ENCODE assay signal across 8 mouse cellular contexts in genomic region chr10:76531828-76532227, GRCm38 (mm10). TPM values are rescaled to one million over a fixed set of nuclear protein-coding genes. Genes with fewer than 3 reads are reported as not detected.
DNase-seq lines count a peak whose midpoint lies in the region; ATAC-seq and TF ChIP-seq lines count a peak whose summit lies in the region.

No protein-coding gene starts in this region.

- TF ChIP-seq POLR2A in MEL (IDR thresholded peaks at IDR 0.05; ENCODE audit: control insufficient read depth in 1 of 2, insufficient read depth in 1 of 2, low read depth in 1 of 2, low read length in 2 of 2, poor library complexity in 1 of 2): 0 out of 4 replicates have a peak, but pooled peaks of 1 of the 2 experiments have one; percentile 8

- 2% methylated on average over 14 of the region's 14 CpGs for WGBS in heart, embryonic 13.5 days
- WGBS in forebrain, postnatal 0 days: 1% methylated on average over 14 of the region's 14 CpGs
- WGBS in midbrain, embryonic 10.5 days: 2% methylated on average over 14 of the region's 14 CpGs

- intact Hi-C loops in heart, postnatal 25 days (cut with DNase I): no loop called here
- intact Hi-C loops in left cerebral cortex, postnatal 10 days (cut with DNase I): no loop called here

- peak overlapping the region; percentile 61 for H3K27ac ChIP-seq in heart, embryonic 13.5 days (replicated peaks)
- H3K27ac ChIP-seq in MEL (ENCODE audit: control insufficient read depth, low read depth, low read length): no peak overlapping the region
- peak overlapping the region; percentile 66 for H3K27ac ChIP-seq in forebrain, postnatal 0 days (ENCODE audit: low read depth, low read length)
- peak overlapping the region; percentile 88 for H3K27ac ChIP-seq in midbrain, embryonic 10.5 days (replicated peaks)

- peak overlapping the region; percentile 85 for H3K9ac ChIP-seq in heart, embryonic 13.5 days
- peak overlapping the region; percentile 51 for H3K9ac ChIP-seq in MEL (ENCODE audit: control insufficient read depth, low read depth, low read length, poor library complexity, severe bottlenecking)
- H3K9ac ChIP-seq in forebrain, postnatal 0 days: peak overlapping the region; percentile 69

- DNase-seq in heart, postnatal 25 days (ENCODE audit: low spot score): no peak
- DNase-seq in MEL (ENCODE audit: low read depth, low spot score): no peak
- DNase-seq in forebrain, postnatal 0 days: no peak
- no peak for DNase-seq in midbrain, embryonic 10.5 days (ENCODE audit: low spot score)
- DNase-seq in right cerebral cortex, postnatal 25 days: no peak
- DNase-seq in left cerebral cortex, postnatal 10 days (ENCODE audit: extremely low spot score in 1 of 2, low spot score in 2 of 2): no peak

- peaks cover 4% of the 10 kb centered on the region for H3K79me2 ChIP-seq in MEL (ENCODE audit: control insufficient read depth, insufficient read depth, low read length, poor library complexity)

- peaks cover 17% of the 10 kb centered on the region for H3K4me1 ChIP-seq in heart, embryonic 13.5 days
- H3K4me1 ChIP-seq in MEL (ENCODE audit: control insufficient read depth in 1 of 2, insufficient read depth in 2 of 2, low read length in 2 of 2): peaks cover 4 to 5% of the 10 kb centered on the region in 2 experiments
- no peaks in the 10 kb centered on the region for H3K4me1 ChIP-seq in forebrain, postnatal 0 days (ENCODE audit: insufficient read depth)
- H3K4me1 ChIP-seq in midbrain, embryonic 10.5 days: peaks cover 36% of the 10 kb centered on the region

- no peak for TF ChIP-seq CTCF in MEL (IDR thresholded peaks at IDR 0.05 in 2 of 3, conservative IDR thresholded peaks at IDR 0.05 in 1 of 3; ENCODE audit: control insufficient read depth in 1 of 3, insufficient read depth in 1 of 3, low read depth in 2 of 3, low read length in 3 of 3, poor library complexity in 1 of 3, severe bottlenecking in 1 of 3)
- TF ChIP-seq CTCF in forebrain, postnatal 0 days (IDR thresholded peaks at IDR 0.05; ENCODE audit: low read depth): no peak

- no peak for TF ChIP-seq RAD21 in MEL (IDR thresholded peaks at IDR 0.05; ENCODE audit: low read depth, low read length)

- no peak for TF ChIP-seq EP300 in MEL (IDR thresholded peaks at IDR 0.05; ENCODE audit: low read depth in 1 of 2, low read length in 2 of 2)

- H3K27me3 ChIP-seq in heart, embryonic 13.5 days (replicated peaks): no peaks in the 10 kb centered on the region
- no peaks in the 10 kb centered on the region for H3K27me3 ChIP-seq in MEL (ENCODE audit: control insufficient read depth in 1 of 2, insufficient read depth in 2 of 2, low read length in 2 of 2)
- no peaks in the 10 kb centered on the region for H3K27me3 ChIP-seq in forebrain, postnatal 0 days (ENCODE audit: insufficient read depth, low read length)
- no peaks in the 10 kb centered on the region for H3K27me3 ChIP-seq in midbrain, embryonic 10.5 days (ENCODE audit: low read depth, poor library complexity, severe bottlenecking)

- H3K36me3 ChIP-seq in heart, embryonic 13.5 days: peaks cover 35% of the 10 kb centered on the region
- H3K36me3 ChIP-seq in MEL (ENCODE audit: control insufficient read depth in 1 of 2, insufficient read depth in 2 of 2, low read length in 2 of 2): no peaks in the 10 kb centered on the region; a peak in 2 of 4 replicates
- H3K36me3 ChIP-seq in forebrain, postnatal 0 days (ENCODE audit: insufficient read depth): peaks cover 29% of the 10 kb centered on the region
- H3K36me3 ChIP-seq in midbrain, embryonic 10.5 days: peaks cover 41% of the 10 kb centered on the region

- H3K4me3 ChIP-seq in heart, embryonic 13.5 days: peak overlapping the region; percentile 79
- peak overlapping the region; percentile 71 to 90 for H3K4me3 ChIP-seq in MEL (ENCODE audit: control insufficient read depth in 1 of 2, insufficient read depth in 1 of 2, low read depth in 2 of 2, low read length in 2 of 2)
- H3K4me3 ChIP-seq in forebrain, postnatal 0 days (ENCODE audit: low read depth, low read length): peak overlapping the region; percentile 68
- peak overlapping the region; percentile 79 for H3K4me3 ChIP-seq in midbrain, embryonic 10.5 days

- no peak for ATAC-seq in heart, embryonic 13.5 days (ENCODE audit: extremely low read depth, insufficient number of reproducible peaks, low FRiP score, low TSS enrichment)
- peak; percentile 12 for ATAC-seq in forebrain, postnatal 0 days
- ATAC-seq in granulocyte monocyte progenitor cell, adult 5-6 weeks (replicated peaks; ENCODE audit: poor library complexity, severe bottlenecking): no peak

- peak overlapping the region; percentile 88 for H3K4me2 ChIP-seq in heart, embryonic 13.5 days
- H3K4me2 ChIP-seq in forebrain, postnatal 0 days (ENCODE audit: low read depth): peak overlapping the region; percentile 78

- H3K9me3 ChIP-seq in heart, embryonic 13.5 days: no peaks in the 10 kb centered on the region
- H3K9me3 ChIP-seq in MEL (replicated peaks; ENCODE audit: insufficient read depth, low read length): no peaks in the 10 kb centered on the region
- H3K9me3 ChIP-seq in forebrain, postnatal 0 days (ENCODE audit: low read length): no peaks in the 10 kb centered on the region
- no peaks in the 10 kb centered on the region for H3K9me3 ChIP-seq in midbrain, embryonic 10.5 days (replicated peaks)

TF ChIP-seq in MEL, 35 proteins besides CTCF, POLR2A, EP300 and RAD21:
- TF ChIP-seq SIN3A (IDR thresholded peaks at IDR 0.05; ENCODE audit: low read length): no peak
- TF ChIP-seq TCF12 (IDR thresholded peaks at IDR 0.05; ENCODE audit: low read depth, low read length): no peak
- TF ChIP-seq MAX (IDR thresholded peaks at IDR 0.05; ENCODE audit: low read length): no peak

RNA-seq across cellular contexts. Expression of gene Lss, which starts 0.4 kb away (rescaled TPM):
- polyA plus RNA-seq in heart, embryonic 13.5 days (2015; fragmentation: Nextera tagmentation; extraction: Ambion mirVana): 9.5 and 10.7 TPM in 2 replicates
- 1 to 10 TPM; 7.3 to 7.4 TPM for total RNA-seq in heart, postnatal 25 days (2021)
- 26.3 and 27.5 TPM in 2 replicates for total RNA-seq in MEL (2012; rRNA removed)
- 10 to 100 TPM; 27.5 to 28.3 TPM for polyA plus RNA-seq in MEL (2012; ENCODE audit: insufficient read depth in 1 of 2, insufficient read length in 2 of 2, low read depth in 1 of 2, low replicate concordance in 2 of 2, missing spikeins in 1 of 2)
- 66.3 and 67.1 TPM in 2 replicates for total RNA-seq in forebrain, postnatal 0 days (2014; rRNA removed)
- polyA plus RNA-seq in forebrain, postnatal 0 days (2015; fragmentation: Nextera tagmentation; extraction: Ambion mirVana): 31.5 and 38.6 TPM in 2 replicates
- polyA plus RNA-seq in midbrain, embryonic 10.5 days (2016; fragmentation: Nextera tagmentation; extraction: Ambion mirVana): 56.7 and 72.4 TPM in 2 replicates
- total RNA-seq in granulocyte monocyte progenitor cell, adult 5-6 weeks (2014; fragmentation: Nextera tagmentation): 1.8 and 13.6 TPM in 2 replicates
- 4.9 and 5.7 TPM in 2 replicates for total RNA-seq in granulocyte monocyte progenitor cell, adult 5-6 weeks (2017)
- total RNA-seq in left cerebral cortex, postnatal 10 days (2021): 10 to 100 TPM; 70.9 to 71.3 TPM

RNA-seq across cellular contexts. Expression of gene Spatc1l, which starts 30.2 kb away (rescaled TPM):
- polyA plus RNA-seq in heart, embryonic 13.5 days (2015; fragmentation: Nextera tagmentation; extraction: Ambion mirVana): not detected in 2 replicates
- not detected for total RNA-seq in heart, postnatal 25 days (2021)
- not detected in 2 replicates for total RNA-seq in MEL (2012; rRNA removed)
- not detected for polyA plus RNA-seq in MEL (2012; ENCODE audit: insufficient read depth in 1 of 2, insufficient read length in 2 of 2, low read depth in 1 of 2, low replicate concordance in 2 of 2, missing spikeins in 1 of 2)
- 0.38 TPM in 1 of 2 replicates, not detected in the other for total RNA-seq in forebrain, postnatal 0 days (2014; rRNA removed)
- not detected in 2 replicates for polyA plus RNA-seq in forebrain, postnatal 0 days (2015; fragmentation: Nextera tagmentation; extraction: Ambion mirVana)
- polyA plus RNA-seq in midbrain, embryonic 10.5 days (2016; fragmentation: Nextera tagmentation; extraction: Ambion mirVana): 0.12 TPM in 1 of 2 replicates, not detected in the other
- not detected in 2 replicates for total RNA-seq in granulocyte monocyte progenitor cell, adult 5-6 weeks (2014; fragmentation: Nextera tagmentation)
- total RNA-seq in granulocyte monocyte progenitor cell, adult 5-6 weeks (2017): not detected in 2 replicates
- not detected for total RNA-seq in left cerebral cortex, postnatal 10 days (2021)

RNA-seq across cellular contexts. Expression of gene Ftcd, which starts 43.6 kb away (rescaled TPM):
- polyA plus RNA-seq in heart, embryonic 13.5 days (2015; fragmentation: Nextera tagmentation; extraction: Ambion mirVana): 3.0 and 3.6 TPM in 2 replicates
- not detected for total RNA-seq in heart, postnatal 25 days (2021)
- not detected in 2 replicates for total RNA-seq in MEL (2012; rRNA removed)
- polyA plus RNA-seq in MEL (2012; ENCODE audit: insufficient read depth in 1 of 2, insufficient read length in 2 of 2, low read depth in 1 of 2, low replicate concordance in 2 of 2, missing spikeins in 1 of 2): not detected
- 0.05 and 0.08 TPM in 2 replicates for total RNA-seq in forebrain, postnatal 0 days (2014; rRNA removed)
- 0.17 TPM in 1 of 2 replicates, not detected in the other for polyA plus RNA-seq in forebrain, postnatal 0 days (2015; fragmentation: Nextera tagmentation; extraction: Ambion mirVana)
- polyA plus RNA-seq in midbrain, embryonic 10.5 days (2016; fragmentation: Nextera tagmentation; extraction: Ambion mirVana): 0.04 TPM in 1 of 2 replicates, not detected in the other
- not detected in 2 replicates for total RNA-seq in granulocyte monocyte progenitor cell, adult 5-6 weeks (2014; fragmentation: Nextera tagmentation)
- total RNA-seq in granulocyte monocyte progenitor cell, adult 5-6 weeks (2017): not detected in 2 replicates
- total RNA-seq in left cerebral cortex, postnatal 10 days (2021): not detected
